Comparison of ENCODE assay signal across 32 mouse cellular contexts in genomic region chr2:180826742-180827141, GRCm38 (mm10). TPM values are rescaled to one million over a fixed set of nuclear protein-coding genes. Genes with fewer than 3 reads are reported as not detected.
A peak's percentile ranks its signal among the peaks of the same experiment; 100 is the strongest.
DNase-seq lines count a peak whose midpoint lies in the region; ATAC-seq and TF ChIP-seq lines count a peak whose summit lies in the region.
"Had no signal": no experiment of that assay in that cellular context is flagged by ENCODE, and none has a peak within 500 bp of the region (broad histone marks: within the 10 kb centered on the region; RNA-seq: fewer than 3 reads in every experiment).

No protein-coding gene starts in this region.

- TF ChIP-seq POLR2A in MEL (IDR thresholded peaks at IDR 0.05; ENCODE audit: control insufficient read depth in 1 of 2, insufficient read depth in 1 of 2, low read depth in 1 of 2, low read length in 2 of 2, poor library complexity in 1 of 2): no peak

- no peak for ATAC-seq in hindbrain, embryonic 15.5 days (ENCODE audit: low FRiP score, low read depth)
- no peak for ATAC-seq in hindbrain, embryonic 16.5 days
- ATAC-seq in midbrain, postnatal 0 days (ENCODE audit: low FRiP score): no peak
- ATAC-seq in midbrain, embryonic 14.5 days (ENCODE audit: low FRiP score, low TSS enrichment): no peak
- no peak for ATAC-seq in forebrain, embryonic 15.5 days (replicated peaks)
- ATAC-seq: forebrain, embryonic 14.5 days had no signal

- no peaks in the 10 kb centered on the region for H3K79me2 ChIP-seq in MEL (ENCODE audit: control insufficient read depth, insufficient read depth, low read length, poor library complexity)

- H3K36me3 ChIP-seq in hindbrain, embryonic 15.5 days: no peaks in the 10 kb centered on the region
- no peaks in the 10 kb centered on the region for H3K36me3 ChIP-seq in hindbrain, embryonic 16.5 days (ENCODE audit: control insufficient read depth, insufficient read depth, low read length)
- no peaks in the 10 kb centered on the region for H3K36me3 ChIP-seq in midbrain, postnatal 0 days (ENCODE audit: insufficient read depth, low read length)
- H3K36me3 ChIP-seq in midbrain, embryonic 14.5 days (ENCODE audit: control insufficient read depth, insufficient read depth, low read length): no peaks in the 10 kb centered on the region
- no peaks in the 10 kb centered on the region for H3K36me3 ChIP-seq in MEL (ENCODE audit: control insufficient read depth in 1 of 2, insufficient read depth in 2 of 2, low read length in 2 of 2)
- H3K36me3 ChIP-seq in forebrain, embryonic 15.5 days: no peaks in the 10 kb centered on the region
- H3K36me3 ChIP-seq: midbrain, embryonic 12.5 days had no signal

- peak overlapping the region; percentile 80 for H3K27ac ChIP-seq in hindbrain, embryonic 15.5 days (replicated peaks)
- no peak overlapping the region for H3K27ac ChIP-seq in hindbrain, embryonic 16.5 days (ENCODE audit: low read depth, low read length)
- H3K27ac ChIP-seq in midbrain, postnatal 0 days (ENCODE audit: low read depth, low read length): no peak overlapping the region
- H3K27ac ChIP-seq in midbrain, embryonic 14.5 days (replicated peaks; ENCODE audit: low read depth, low read length): no peak overlapping the region
- H3K27ac ChIP-seq in MEL (ENCODE audit: control insufficient read depth, low read depth, low read length): no peak overlapping the region
- no peak overlapping the region for H3K27ac ChIP-seq in forebrain, embryonic 15.5 days (replicated peaks)

- WGBS in hindbrain, embryonic 15.5 days: 93% methylated on average over 1 of the region's 1 CpGs
- 88% methylated on average over 1 of the region's 1 CpGs for WGBS in hindbrain, embryonic 16.5 days
- WGBS in midbrain, postnatal 0 days: 94% methylated on average over 1 of the region's 1 CpGs
- 97% methylated on average over 1 of the region's 1 CpGs for WGBS in midbrain, embryonic 14.5 days
- 90% methylated on average over 1 of the region's 1 CpGs for WGBS in forebrain, embryonic 15.5 days

- H3K9ac ChIP-seq in hindbrain, embryonic 15.5 days: no peak overlapping the region
- no peak overlapping the region for H3K9ac ChIP-seq in hindbrain, embryonic 16.5 days (ENCODE audit: low read depth, low read length)
- H3K9ac ChIP-seq in midbrain, postnatal 0 days (replicated peaks; ENCODE audit: low read length, poor library complexity, severe bottlenecking): no peak overlapping the region
- no peak overlapping the region for H3K9ac ChIP-seq in midbrain, embryonic 14.5 days (replicated peaks; ENCODE audit: low read length)
- H3K9ac ChIP-seq in MEL (ENCODE audit: control insufficient read depth, low read depth, low read length, poor library complexity, severe bottlenecking): no peak overlapping the region
- no peak overlapping the region for H3K9ac ChIP-seq in forebrain, embryonic 15.5 days (replicated peaks)
- H3K9ac ChIP-seq: midbrain, embryonic 12.5 days had no signal

- TF ChIP-seq EP300 in MEL (IDR thresholded peaks at IDR 0.05; ENCODE audit: low read depth in 1 of 2, low read length in 2 of 2): no peak

- TF ChIP-seq CTCF in midbrain, postnatal 0 days (IDR thresholded peaks at IDR 0.05): peak; percentile 27; the same call in 1 of the 2 replicates
- TF ChIP-seq CTCF in MEL (IDR thresholded peaks at IDR 0.05 in 2 of 3, conservative IDR thresholded peaks at IDR 0.05 in 1 of 3; ENCODE audit: control insufficient read depth in 1 of 3, insufficient read depth in 1 of 3, low read depth in 2 of 3, low read length in 3 of 3, poor library complexity in 1 of 3, severe bottlenecking in 1 of 3): peak in 1 of 3 experiments; percentile 22; a peak in 1 of 6 replicates

- H3K4me2 ChIP-seq in hindbrain, embryonic 15.5 days: no peak overlapping the region
- H3K4me2 ChIP-seq in hindbrain, embryonic 16.5 days (ENCODE audit: low read length): no peak overlapping the region
- no peak overlapping the region for H3K4me2 ChIP-seq in midbrain, postnatal 0 days (ENCODE audit: low read depth, low read length, poor library complexity, severe bottlenecking)
- no peak overlapping the region for H3K4me2 ChIP-seq in midbrain, embryonic 14.5 days (ENCODE audit: low read length)
- H3K4me2 ChIP-seq in forebrain, embryonic 15.5 days (replicated peaks): no peak overlapping the region
- H3K4me2 ChIP-seq: heart, embryonic 11.5 days; liver, embryonic 11.5 days; midbrain, embryonic 12.5 days had no signal

- no peak for TF ChIP-seq RAD21 in MEL (IDR thresholded peaks at IDR 0.05; ENCODE audit: low read depth, low read length)

- H3K9me3 ChIP-seq in hindbrain, embryonic 15.5 days: no peaks in the 10 kb centered on the region
- no peaks in the 10 kb centered on the region for H3K9me3 ChIP-seq in hindbrain, embryonic 16.5 days (ENCODE audit: control insufficient read depth, low read length)
- no peaks in the 10 kb centered on the region for H3K9me3 ChIP-seq in midbrain, postnatal 0 days (ENCODE audit: low read length)
- H3K9me3 ChIP-seq in midbrain, embryonic 14.5 days (ENCODE audit: control insufficient read depth, low read length): no peaks in the 10 kb centered on the region
- H3K9me3 ChIP-seq in MEL (replicated peaks; ENCODE audit: insufficient read depth, low read length): no peaks in the 10 kb centered on the region
- no peaks in the 10 kb centered on the region for H3K9me3 ChIP-seq in forebrain, embryonic 15.5 days
- H3K9me3 ChIP-seq: midbrain, embryonic 12.5 days had no signal

- DNase-seq in midbrain, postnatal 0 days (ENCODE audit: low spot score): no peak
- no peak for DNase-seq in midbrain, embryonic 14.5 days
- peak; percentile 5 for DNase-seq in MEL (ENCODE audit: low read depth, low spot score)
- DNase-seq in gastrocnemius, postnatal 4 days (ENCODE audit: low spot score in 2 of 2): no peak
- DNase-seq: adrenal gland, adult 2 months; cerebellum, adult 11 months; cerebellum, postnatal 10 days; embryo, embryonic 11 days; gastrocnemius, postnatal 10 days; heart, adult 11 months; kidney, adult 11 months; lung, adult 18-20 months; lung, postnatal 10 days; right cerebral cortex, postnatal 25 days; thymus, postnatal 36 days had no signal

- peaks cover 21% of the 10 kb centered on the region for H3K4me1 ChIP-seq in hindbrain, embryonic 15.5 days (replicated peaks)
- H3K4me1 ChIP-seq in hindbrain, embryonic 16.5 days (ENCODE audit: control insufficient read depth, insufficient read depth, low read depth, low read length): peaks cover 6% of the 10 kb centered on the region
- 0 out of 2 replicates have a peak, but pooled peaks cover 4% of the 10 kb centered on the region for H3K4me1 ChIP-seq in midbrain, postnatal 0 days (ENCODE audit: insufficient read depth, low read length)
- peaks cover 14% of the 10 kb centered on the region; the same call in 1 of the 2 replicates for H3K4me1 ChIP-seq in midbrain, embryonic 14.5 days (ENCODE audit: control insufficient read depth, insufficient read depth, low read length)
- no peaks in the 10 kb centered on the region for H3K4me1 ChIP-seq in MEL (ENCODE audit: control insufficient read depth in 1 of 2, insufficient read depth in 2 of 2, low read length in 2 of 2)
- peaks cover 8% of the 10 kb centered on the region; the same call in 1 of the 2 replicates for H3K4me1 ChIP-seq in forebrain, embryonic 15.5 days

- no peak overlapping the region for H3K4me3 ChIP-seq in hindbrain, embryonic 15.5 days
- H3K4me3 ChIP-seq in hindbrain, embryonic 16.5 days (ENCODE audit: low read length): no peak overlapping the region
- H3K4me3 ChIP-seq in midbrain, postnatal 0 days (ENCODE audit: low read depth, low read length): no peak overlapping the region
- no peak overlapping the region for H3K4me3 ChIP-seq in midbrain, embryonic 14.5 days (replicated peaks; ENCODE audit: low read depth, low read length)
- no peak overlapping the region for H3K4me3 ChIP-seq in MEL (ENCODE audit: control insufficient read depth in 1 of 2, insufficient read depth in 1 of 2, low read depth in 2 of 2, low read length in 2 of 2)
- H3K4me3 ChIP-seq in forebrain, embryonic 15.5 days: no peak overlapping the region
- H3K4me3 ChIP-seq: midbrain, embryonic 12.5 days; myocyte had no signal

- no peaks in the 10 kb centered on the region for H3K27me3 ChIP-seq in hindbrain, embryonic 15.5 days
- no peaks in the 10 kb centered on the region for H3K27me3 ChIP-seq in hindbrain, embryonic 16.5 days (replicated peaks; ENCODE audit: control insufficient read depth, insufficient read depth, low read length)
- H3K27me3 ChIP-seq in midbrain, postnatal 0 days (ENCODE audit: insufficient read depth, low read length): no peaks in the 10 kb centered on the region
- no peaks in the 10 kb centered on the region for H3K27me3 ChIP-seq in midbrain, embryonic 14.5 days (ENCODE audit: control insufficient read depth, insufficient read depth, low read length)
- H3K27me3 ChIP-seq in MEL (ENCODE audit: control insufficient read depth in 1 of 2, insufficient read depth in 2 of 2, low read length in 2 of 2): peaks cover 0 to 5% of the 10 kb centered on the region in 2 experiments; a peak in 3 of 4 replicates
- no peaks in the 10 kb centered on the region for H3K27me3 ChIP-seq in forebrain, embryonic 15.5 days
- H3K27me3 ChIP-seq: midbrain, embryonic 12.5 days had no signal

TF ChIP-seq in MEL, 35 proteins besides CTCF, POLR2A, EP300 and RAD21:
- TF ChIP-seq TAL1 (IDR thresholded peaks at IDR 0.05; ENCODE audit: low read length): no peak
- no peak for TF ChIP-seq USF1 (IDR thresholded peaks at IDR 0.05; ENCODE audit: low read depth, low read length)
- no peak for TF ChIP-seq MEF2A (IDR thresholded peaks at IDR 0.05; ENCODE audit: extremely low read depth, insufficient replicate concordance, low read depth, low read length, poor library complexity, severe bottlenecking)

RNA-seq across cellular contexts. Expression of gene Bhlhe23, which starts 50.0 kb away (rescaled TPM):
- polyA plus RNA-seq in hindbrain, embryonic 15.5 days (2015; fragmentation: Nextera tagmentation; extraction: Ambion mirVana): 0.73 and 5.2 TPM in 2 replicates
- polyA plus RNA-seq in hindbrain, embryonic 16.5 days (2015; fragmentation: Nextera tagmentation; extraction: Ambion mirVana): 0.36 and 0.69 TPM in 2 replicates
- total RNA-seq in midbrain, postnatal 0 days (2014; rRNA removed): 7.6 and 7.9 TPM in 2 replicates
- 5.9 and 6.0 TPM in 2 replicates for polyA plus RNA-seq in midbrain, postnatal 0 days (2015; fragmentation: Nextera tagmentation; extraction: Ambion mirVana)
- 20.1 and 21.3 TPM in 2 replicates for polyA plus RNA-seq in midbrain, embryonic 14.5 days (2014; fragmentation: Nextera tagmentation; extraction: Ambion mirVana)
- total RNA-seq in MEL (2012; rRNA removed): not detected in 2 replicates
- polyA plus RNA-seq in MEL (2012; ENCODE audit: insufficient read depth in 1 of 2, insufficient read length in 2 of 2, low read depth in 1 of 2, low replicate concordance in 2 of 2, missing spikeins in 1 of 2): not detected
- total RNA-seq in gastrocnemius, postnatal 4 days (2021): not detected
- 0.51 and 1.1 TPM in 2 replicates for polyA plus RNA-seq in forebrain, embryonic 15.5 days (2015; fragmentation: Nextera tagmentation; extraction: Ambion mirVana)
- total RNA-seq: adrenal gland, adult 2 months; adrenal gland, postnatal 4 days; gastrocnemius, postnatal 10 days; hematopoietic stem cell, adult 5-6 weeks had no signal
- polyA plus RNA-seq: adrenal gland, adult 2 months; embryonic facial prominence, embryonic 14.5 days; heart, embryonic 11.5 days; heart, postnatal 0 days; kidney, embryonic 16.5 days; large intestine, adult 2 months; limb, embryonic 11.5 days; liver, embryonic 11.5 days; myocyte; spleen, adult 2 months; stomach, embryonic 14.5 days had no signal
